Mouse (Mus musculus): ENCODE measurements around the gene Arid2.

Arid2 gene

GRCm38 (mm10) chr15:96344591-96345285 lies 57.4 kb downstream of the Arid2 start:
- DNase-seq (ENCODE audit: low spot score) = no peak

GRCm38 (mm10) chr15:96345312-96345849 lies 58.1 kb downstream of the Arid2 start:
- no peak for DNase-seq (ENCODE audit: low spot score)

- no peak for DNase-seq (ENCODE audit: low spot score)
These were observed 64.1 kb downstream of the Arid2 start for GRCm38 (mm10) chr15:96351432-96351831.

- no peak for DNase-seq (ENCODE audit: low spot score)
These were observed 71.6 kb downstream of the Arid2 start for GRCm38 (mm10) chr15:96358871-96359270.

- no peak for DNase-seq (ENCODE audit: low spot score)
These were observed 73.3 kb downstream of the Arid2 start for GRCm38 (mm10) chr15:96360614-96361013.

GRCm38 (mm10) chr15:96365351-96365750 lies 78.0 kb downstream of the Arid2 start:
- DNase-seq (ENCODE audit: low spot score) = no peak

GRCm38 (mm10) chr15:96366176-96366963 lies 79.1 kb downstream of the Arid2 start:
- DNase-seq (ENCODE audit: low spot score) = no peak

GRCm38 (mm10) chr15:96371311-96371710 lies 84.0 kb downstream of the Arid2 start:
- no peak for DNase-seq (ENCODE audit: low spot score)

GRCm38 (mm10) chr15:96372628-96373027 lies 85.3 kb downstream of the Arid2 start:
- no peak for DNase-seq (ENCODE audit: low spot score)

GRCm38 (mm10) chr15:96373161-96373560 lies 85.8 kb downstream of the Arid2 start:
- DNase-seq (ENCODE audit: low spot score) = no peak

- no peak for DNase-seq (ENCODE audit: low spot score)
These were observed 88.9 kb downstream of the Arid2 start for GRCm38 (mm10) chr15:96376214-96376613.

- DNase-seq (ENCODE audit: low spot score) = no peak
These were observed 89.9 kb downstream of the Arid2 start for GRCm38 (mm10) chr15:96377263-96377662.

- no peak for DNase-seq (ENCODE audit: low spot score)
These were observed 90.4 kb downstream of the Arid2 start for GRCm38 (mm10) chr15:96377701-96378100.

GRCm38 (mm10) chr15:96382223-96382622 lies 94.9 kb downstream of the Arid2 start:
- DNase-seq (ENCODE audit: low spot score) = no peak

GRCm38 (mm10) chr15:96388565-96388964 lies 101.2 kb downstream of the Arid2 start:
- DNase-seq (ENCODE audit: low spot score) = no peak

GRCm38 (mm10) chr15:96392878-96393277 lies 105.6 kb downstream of the Arid2 start:
- DNase-seq (ENCODE audit: low spot score) = no peak

GRCm38 (mm10) chr15:96395071-96395470 lies 107.8 kb downstream of the Arid2 start:
- DNase-seq (ENCODE audit: low spot score) = no peak

- no peak for DNase-seq (ENCODE audit: low spot score)
These were observed 109.5 kb downstream of the Arid2 start for GRCm38 (mm10) chr15:96396641-96397344.

- DNase-seq (ENCODE audit: low spot score) = no peak
These were observed 111.0 kb downstream of the Arid2 start for GRCm38 (mm10) chr15:96398333-96398732.

GRCm38 (mm10) chr15:96405548-96405947 lies 118.2 kb downstream of the Arid2 start:
- DNase-seq (ENCODE audit: low spot score) = no peak

GRCm38 (mm10) chr15:96406253-96406652 lies 118.9 kb downstream of the Arid2 start:
- no peak for DNase-seq (ENCODE audit: low spot score)

GRCm38 (mm10) chr15:96407151-96407550 lies 119.8 kb downstream of the Arid2 start:
- DNase-seq (ENCODE audit: low spot score) = no peak

GRCm38 (mm10) chr15:96408717-96409121 lies 121.4 kb downstream of the Arid2 start:
- DNase-seq (ENCODE audit: low spot score) = no peak
